Mouse (Mus musculus): ENCODE data around the gene Pnp. TPM values are rescaled to one million over a fixed set of nuclear protein-coding genes. Genes with fewer than 3 reads are reported as not detected.
"Not testable (repeated sequence)": the region's sequence is repeated elsewhere in the genome, so short reads cannot be mapped to it uniquely, and the experiment has no call there.

Gene Pnp
- polyA plus RNA-seq, 1 experiment from 2014 or later = 48.8 TPM

DNA sequence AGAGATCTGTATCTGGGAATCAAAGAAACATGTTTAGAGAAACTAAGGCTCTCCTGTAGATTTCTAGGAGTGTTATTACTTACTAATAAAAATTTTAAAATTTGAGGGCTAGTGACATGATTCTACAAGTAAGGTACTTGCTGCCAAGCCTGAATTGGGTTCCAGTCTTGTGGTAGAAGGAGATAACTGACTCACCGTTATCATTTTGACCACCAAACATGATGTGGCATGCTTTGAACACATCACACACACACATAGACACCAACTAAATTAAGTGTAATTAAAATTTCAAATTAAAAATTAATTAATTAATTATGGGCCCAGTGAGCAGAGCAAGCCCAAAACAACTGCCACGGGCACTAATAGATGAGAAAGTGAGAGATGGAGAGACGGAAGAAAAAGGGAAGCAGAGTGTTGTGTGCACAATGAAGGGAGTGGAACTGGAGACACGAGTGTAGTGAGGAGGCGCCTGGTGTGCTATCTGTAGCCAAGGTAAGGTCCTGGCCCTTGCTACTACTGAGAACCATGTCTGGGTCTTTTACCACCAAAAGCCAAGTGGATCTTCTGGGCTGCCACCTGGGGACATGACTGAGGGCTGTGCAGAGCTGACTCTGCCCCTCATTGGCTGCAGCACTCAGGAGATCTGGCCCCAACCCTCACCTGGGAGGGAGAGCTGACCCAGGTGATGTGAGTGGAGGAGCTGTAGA, 27.6 kb downstream of the Pnp start:
- H3K9me3 ChIP-seq; H3K27me3 ChIP-seq; H3K36me3 ChIP-seq; H3K4me1 ChIP-seq; H3K9ac ChIP-seq; H3K4me2 ChIP-seq (replicated peaks); H3K27ac ChIP-seq; ATAC-seq (ENCODE audit: insufficient number of reproducible peaks, insufficient read depth, low FRiP score, low TSS enrichment); H3K4me3 ChIP-seq: not testable (repeated sequence)
- WGBS = 87% methylated on average over 5 of the region's 5 CpGs

DNA sequence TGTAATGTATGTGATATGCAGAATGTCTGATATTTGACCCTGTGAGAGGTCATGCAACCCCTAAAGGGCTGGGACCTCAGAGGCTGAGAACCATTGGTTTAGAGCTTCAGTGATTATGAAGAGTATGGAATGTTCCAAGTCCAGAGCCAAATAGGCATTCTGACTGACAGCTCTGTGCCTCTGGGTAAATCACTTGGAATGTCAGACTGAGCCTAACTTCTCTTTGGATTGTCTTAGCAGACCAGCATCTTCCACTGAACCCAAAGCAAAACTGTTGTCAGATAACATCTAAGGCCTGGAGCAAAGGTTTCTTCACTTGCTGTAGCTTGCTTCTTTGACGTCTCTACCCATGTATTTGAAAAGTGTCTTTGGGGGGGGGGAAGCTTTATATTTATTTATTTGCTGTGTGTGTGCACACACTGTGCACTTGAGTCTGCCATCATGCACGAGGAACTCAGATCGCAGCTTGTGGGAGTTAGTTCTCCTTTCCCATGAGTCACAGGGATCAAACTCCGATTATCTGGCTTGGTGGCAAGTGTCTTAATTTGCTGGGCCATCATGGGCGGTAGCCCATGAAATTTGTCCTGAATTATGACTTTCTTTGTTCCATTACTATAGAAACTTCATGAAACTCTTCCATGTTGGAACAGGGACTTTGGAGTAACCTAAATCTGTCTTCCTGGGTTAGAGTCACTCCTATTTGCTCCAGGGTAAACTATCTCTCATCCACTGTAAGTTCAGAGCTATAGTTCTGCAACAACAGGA, 37.5 kb downstream of the Pnp start:
- H3K27me3 ChIP-seq = no peaks in the 10 kb centered on the region
- no peaks in the 10 kb centered on the region for H3K4me1 ChIP-seq
- no peak overlapping the region for H3K4me2 ChIP-seq (replicated peaks)
- H3K27ac ChIP-seq = no peak overlapping the region
- no peaks in the 10 kb centered on the region for H3K9me3 ChIP-seq
- no peak for ATAC-seq (ENCODE audit: insufficient number of reproducible peaks, insufficient read depth, low FRiP score, low TSS enrichment)
- no peaks in the 10 kb centered on the region for H3K36me3 ChIP-seq
- H3K4me3 ChIP-seq = no peak overlapping the region
- 72% methylated on average over 5 of the region's 5 CpGs for WGBS
- no peak overlapping the region for H3K9ac ChIP-seq

DNA sequence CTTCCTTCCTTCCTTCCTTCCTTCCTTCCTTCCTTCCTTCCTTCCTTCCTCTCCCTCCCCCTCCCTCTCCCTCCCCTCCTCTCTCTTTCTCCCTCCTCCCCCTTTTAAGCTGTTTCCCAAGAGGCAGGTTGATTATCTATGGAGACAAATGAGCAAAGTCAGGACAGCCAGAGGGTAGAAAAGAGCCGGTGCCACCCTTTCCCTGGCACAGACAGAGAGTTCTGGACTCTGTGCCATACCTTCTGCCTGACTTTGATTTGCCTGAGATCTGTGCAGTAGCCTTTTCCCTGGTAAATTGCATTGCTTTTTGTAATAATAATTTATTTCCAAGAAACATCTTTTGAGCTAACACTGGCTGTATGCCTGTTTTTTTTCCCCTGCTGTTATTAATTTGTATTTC, 38.2 kb downstream of the Pnp start:
- Histone ChIP-seq H3K9ac (no peak overlapping the region), H3K4me1 (no peaks in the 10 kb centered on the region), H3K4me3 (no peak overlapping the region), H3K27me3 (no peaks in the 10 kb centered on the region), H3K9me3 (no peaks in the 10 kb centered on the region), H3K4me2 (replicated peaks) (no peak overlapping the region), H3K27ac (no peak overlapping the region), H3K36me3 (no peaks in the 10 kb centered on the region)
- 27% methylated on average over 1 of the region's 1 CpGs for WGBS
- no peak for ATAC-seq (ENCODE audit: insufficient number of reproducible peaks, insufficient read depth, low FRiP score, low TSS enrichment)

DNA sequence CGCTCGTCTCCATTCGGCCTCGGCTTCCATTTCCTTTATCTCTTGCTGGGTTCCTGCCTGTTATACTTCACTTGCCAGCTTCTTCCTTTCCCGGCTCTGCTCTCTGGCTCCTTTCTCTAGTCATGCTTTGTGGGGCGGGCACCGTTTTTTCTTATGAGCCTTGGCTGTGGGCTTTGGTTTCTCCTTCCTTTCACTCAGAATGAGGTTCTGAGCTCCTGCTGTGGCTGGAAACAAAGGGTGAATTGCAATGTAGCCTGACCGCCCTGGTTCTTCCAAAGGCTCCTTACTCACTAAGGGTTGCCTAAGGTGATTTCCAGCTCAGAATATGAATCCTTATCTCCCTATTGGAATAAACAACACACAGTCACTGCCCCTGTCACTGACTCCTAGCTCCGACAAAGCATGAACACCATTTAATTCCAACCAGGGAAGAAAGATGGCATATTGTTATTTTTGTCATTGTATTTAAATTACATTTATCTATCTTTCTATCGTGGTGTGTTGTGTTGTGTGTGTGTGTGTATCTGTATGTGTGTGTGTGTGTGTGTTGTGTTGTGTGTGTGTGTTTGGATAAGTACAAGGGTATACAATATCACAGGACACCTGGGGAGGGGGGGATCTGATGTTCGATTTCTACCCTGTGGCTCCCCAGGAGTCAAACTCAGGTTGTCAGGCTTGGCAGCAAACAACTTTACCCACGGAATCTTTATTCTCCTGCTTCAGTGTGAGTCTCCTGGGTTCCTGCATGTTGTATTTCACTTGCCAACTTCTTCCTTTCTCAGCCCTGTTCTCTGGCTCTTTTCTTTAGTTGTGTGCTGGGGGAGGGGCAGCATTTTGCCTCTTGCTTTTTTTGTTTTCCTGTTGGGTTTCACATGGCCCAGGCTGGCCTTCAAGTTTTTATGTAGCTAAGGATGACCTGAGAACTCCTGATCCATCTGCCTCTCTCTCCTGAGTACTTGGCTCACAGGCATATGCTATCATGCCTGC, 39.0 kb downstream of the Pnp start:
- Histone ChIP-seq H3K9ac (no peak overlapping the region), H3K36me3 (no peaks in the 10 kb centered on the region), H3K27me3 (no peaks in the 10 kb centered on the region), H3K27ac (no peak overlapping the region), H3K4me1 (no peaks in the 10 kb centered on the region), H3K4me3 (no peak overlapping the region), H3K9me3 (no peaks in the 10 kb centered on the region), H3K4me2 (replicated peaks) (no peak overlapping the region)
- no peak for ATAC-seq (ENCODE audit: insufficient number of reproducible peaks, insufficient read depth, low FRiP score, low TSS enrichment)
- WGBS = 24% methylated on average over 12 of the region's 12 CpGs

DNA sequence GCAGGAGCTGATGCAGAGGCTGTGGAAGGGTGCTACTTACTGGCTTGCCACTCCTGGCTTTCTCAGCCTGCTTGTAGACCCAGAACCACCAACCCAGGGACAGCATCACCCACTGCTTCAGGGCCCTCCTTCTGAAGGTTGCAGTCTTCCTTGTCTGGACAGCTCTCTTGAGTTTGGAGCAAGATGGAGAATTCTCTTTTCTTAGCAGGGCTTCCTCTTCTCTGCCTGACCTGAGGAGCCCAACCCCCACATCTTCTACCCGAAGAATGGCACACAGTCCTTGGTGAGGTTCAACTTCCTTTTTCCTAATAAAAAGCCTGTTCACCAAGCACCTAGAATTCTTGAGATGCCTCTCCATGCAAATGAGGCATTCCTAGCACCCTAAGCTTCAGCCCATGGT, 39.9 kb downstream of the Pnp start:
- WGBS = 50% methylated on average over 1 of the region's 1 CpGs
- Histone ChIP-seq H3K9me3 (no peaks in the 10 kb centered on the region), H3K27me3 (no peaks in the 10 kb centered on the region), H3K36me3 (no peaks in the 10 kb centered on the region), H3K9ac (no peak overlapping the region), H3K27ac (no peak overlapping the region), H3K4me2 (replicated peaks) (no peak overlapping the region), H3K4me1 (no peaks in the 10 kb centered on the region), H3K4me3 (no peak overlapping the region)
- ATAC-seq (ENCODE audit: insufficient number of reproducible peaks, insufficient read depth, low FRiP score, low TSS enrichment) = no peak

- H3K27me3 ChIP-seq; H3K27ac ChIP-seq; H3K4me3 ChIP-seq; ATAC-seq (ENCODE audit: insufficient number of reproducible peaks, insufficient read depth, low FRiP score, low TSS enrichment); H3K4me1 ChIP-seq; H3K9me3 ChIP-seq; H3K9ac ChIP-seq; H3K4me2 ChIP-seq (replicated peaks); H3K36me3 ChIP-seq: not testable (repeated sequence)
- WGBS = 85% methylated on average over 5 of the region's 5 CpGs
These were observed 42.2 kb downstream of the Pnp start for GRCm38 (mm10) chr14:50973054-50973453.

DNA sequence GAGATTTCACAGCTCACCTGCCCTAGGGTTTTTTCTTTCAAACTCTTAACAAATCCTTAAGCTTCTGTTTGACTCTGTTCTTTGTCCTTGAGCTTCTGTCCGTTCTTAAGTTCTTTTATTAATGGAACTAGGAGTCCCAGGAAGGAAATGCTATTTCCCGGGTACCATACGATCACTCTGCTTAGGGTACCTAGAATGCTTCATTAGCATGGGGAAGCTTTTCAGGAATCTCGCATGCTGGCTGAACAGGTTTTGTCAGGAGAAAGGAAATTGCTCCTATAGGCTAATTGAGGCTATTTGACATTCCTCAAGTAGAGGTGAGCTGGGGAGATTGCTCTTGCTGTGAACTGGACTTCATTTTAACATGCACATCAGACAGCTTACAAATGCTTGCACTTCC, 42.8 kb downstream of the Pnp start:
- H3K4me3 ChIP-seq = no peak overlapping the region
- H3K9me3 ChIP-seq = no peaks in the 10 kb centered on the region
- H3K4me2 ChIP-seq (replicated peaks) = no peak overlapping the region
- no peaks in the 10 kb centered on the region for H3K36me3 ChIP-seq
- H3K9ac ChIP-seq = no peak overlapping the region
- peaks cover 8% of the 10 kb centered on the region; the same call in 1 of the 2 replicates for H3K4me1 ChIP-seq
- 33% methylated on average over 4 of the region's 4 CpGs for WGBS
- no peak overlapping the region for H3K27ac ChIP-seq
- H3K27me3 ChIP-seq = no peaks in the 10 kb centered on the region
- ATAC-seq (ENCODE audit: insufficient number of reproducible peaks, insufficient read depth, low FRiP score, low TSS enrichment) = no peak

- H3K36me3 ChIP-seq = no peaks in the 10 kb centered on the region
These were observed 44.1 kb downstream of the Pnp start for GRCm38 (mm10) chr14:50975001-50975400.

GRCm38 (mm10) chr14:50976674-50977073, 45.8 kb downstream of the Pnp start:
- Histone ChIP-seq H3K4me1 (peaks cover 8% of the 10 kb centered on the region; the same call in 1 of the 2 replicates), H3K9ac (no peak overlapping the region), H3K27ac (no peak overlapping the region), H3K36me3 (no peaks in the 10 kb centered on the region), H3K4me3 (no peak overlapping the region), H3K4me2 (replicated peaks) (peak overlapping the region; percentile 18), H3K9me3 (no peaks in the 10 kb centered on the region), H3K27me3 (no peaks in the 10 kb centered on the region)
- ATAC-seq (ENCODE audit: insufficient number of reproducible peaks, insufficient read depth, low FRiP score, low TSS enrichment) = no peak
- WGBS = 15% methylated on average over 9 of the region's 9 CpGs

More at GRCm38 (mm10) chr14:50975001-50975400, 44.1 kb downstream of the Pnp start:
- Histone ChIP-seq H3K27me3 (no peaks in the 10 kb centered on the region), H3K4me3 (no peak overlapping the region), H3K9me3 (no peaks in the 10 kb centered on the region), H3K4me1 (peaks cover 8% of the 10 kb centered on the region; the same call in 1 of the 2 replicates), H3K9ac (no peak overlapping the region), H3K27ac (no peak overlapping the region), H3K4me2 (replicated peaks) (no peak overlapping the region)
- no peak for ATAC-seq (ENCODE audit: insufficient number of reproducible peaks, insufficient read depth, low FRiP score, low TSS enrichment)
- 62% methylated on average over 5 of the region's 5 CpGs for WGBS

DNA sequence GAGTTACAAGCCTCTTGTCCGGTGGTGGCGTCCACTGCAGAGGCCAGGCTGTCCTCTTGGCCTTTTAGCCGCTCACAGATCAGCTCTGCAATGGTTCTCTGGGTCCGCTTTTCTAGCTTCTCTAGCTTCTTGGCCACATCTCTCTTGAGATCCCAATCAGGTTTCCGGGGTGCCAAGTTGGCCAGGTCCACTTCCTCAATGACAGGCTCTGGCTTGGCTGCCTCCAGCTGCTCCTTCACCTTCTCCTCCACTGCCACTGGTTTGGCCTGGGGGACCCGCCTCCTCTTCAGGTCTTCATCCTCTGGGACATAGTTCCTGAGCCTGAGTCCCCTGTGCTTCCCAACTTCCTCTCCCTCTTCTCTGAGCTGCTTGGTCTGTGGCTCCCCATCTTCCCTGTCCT, 47.6 kb downstream of the Pnp start:
- H3K4me3 ChIP-seq; H3K9me3 ChIP-seq; H3K4me2 ChIP-seq (replicated peaks); ATAC-seq (ENCODE audit: insufficient number of reproducible peaks, insufficient read depth, low FRiP score, low TSS enrichment); H3K27me3 ChIP-seq; H3K9ac ChIP-seq; H3K27ac ChIP-seq; H3K4me1 ChIP-seq; H3K36me3 ChIP-seq: not testable (repeated sequence)
- WGBS = 90% methylated on average over 6 of the region's 6 CpGs

DNA sequence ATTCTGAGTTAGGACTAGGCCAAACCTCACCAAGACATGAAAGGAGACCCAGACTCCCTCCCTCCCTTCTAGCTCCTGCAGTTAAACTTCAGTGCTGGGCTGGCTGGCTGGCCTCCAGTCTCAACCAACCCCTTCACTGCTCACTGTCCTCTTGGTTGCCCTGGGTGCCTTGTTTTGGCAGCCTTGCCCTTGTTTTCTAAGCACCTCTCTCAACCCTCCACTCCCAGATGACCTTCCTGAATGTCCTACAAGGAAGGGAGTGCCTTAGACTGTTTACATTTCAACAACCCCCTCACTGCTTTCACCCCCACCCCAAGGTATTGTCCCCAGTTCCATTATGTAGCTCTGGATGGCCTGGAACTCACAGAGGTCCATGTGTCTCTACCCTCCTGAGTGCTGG, 48.7 kb downstream of the Pnp start:
- ATAC-seq (ENCODE audit: insufficient number of reproducible peaks, insufficient read depth, low FRiP score, low TSS enrichment) = no peak
- Histone ChIP-seq H3K9me3 (no peaks in the 10 kb centered on the region), H3K9ac (no peak overlapping the region), H3K36me3 (no peaks in the 10 kb centered on the region), H3K4me3 (no peak overlapping the region), H3K27me3 (no peaks in the 10 kb centered on the region), H3K4me1 (peaks cover 8% of the 10 kb centered on the region; the same call in 1 of the 2 replicates), H3K4me2 (replicated peaks) (no peak overlapping the region), H3K27ac (no peak overlapping the region)

All from embryonic facial prominence, embryonic 12.5 days (tissue).